Mouse (Mus musculus) C2C12 (cell line): ENCODE data around the gene Ift122. TPM values are rescaled to one million over a fixed set of nuclear protein-coding genes. Genes with fewer than 3 reads are reported as not detected.

Source experiments
- H3K27me3 ChIP-seq: one replicate; pipeline ENCODE4 v1.6.1; 2011; ENCODE audit not compliant: control insufficient read depth, insufficient read depth, insufficient read length
- H3K36me3 ChIP-seq: one replicate; pipeline ENCODE4 v1.6.1; 2011; ENCODE audit not compliant: control insufficient read depth, insufficient read depth
- H3K4me3 ChIP-seq: one replicate; pipeline ENCODE4 v1.5.1; 2011; ENCODE audit warnings: mild to moderate bottlenecking, control low read depth; ENCODE audit not compliant: poor library complexity, insufficient read depth, severe bottlenecking
- H3K79me2 ChIP-seq: one replicate; pipeline ENCODE4 v1.6.1; 2011; ENCODE audit not compliant: control insufficient read depth, insufficient read depth
- H3K79me3 ChIP-seq: one replicate; pipeline ENCODE4 v1.6.1; 2011; ENCODE audit warnings: low read depth, control low read depth
- H3ac ChIP-seq: one replicate; pipeline ENCODE3; 2011; ENCODE audit warnings: low read depth; ENCODE audit not compliant: control insufficient read depth, insufficient read length
- CEBPB ChIP-seq: IDR thresholded peaks from one replicate; pipeline ENCODE4 v1.6.1; 2011; ENCODE audit warnings: low read depth, mild to moderate bottlenecking, control low read depth, moderate library complexity
- CTCF ChIP-seq: IDR thresholded peaks from one replicate; pipeline ENCODE4 v1.5.1; 2011; ENCODE audit not compliant: control insufficient read depth, insufficient read depth, insufficient read length
- FOSL1 ChIP-seq: IDR thresholded peaks from one replicate; pipeline ENCODE4 v1.8.0; 2011; ENCODE audit warnings: mild to moderate bottlenecking, low read length; ENCODE audit not compliant: poor library complexity, insufficient read depth, severe bottlenecking
- MAX ChIP-seq: IDR thresholded peaks from one replicate; pipeline ENCODE4 v1.6.1; 2011; ENCODE audit warnings: mild to moderate bottlenecking, control low read depth
- MYOD1 ChIP-seq: IDR thresholded peaks from one replicate; pipeline ENCODE4 v1.6.1; 2011; ENCODE audit warnings: low read depth; ENCODE audit not compliant: control insufficient read depth, insufficient read length
- MYOG ChIP-seq: IDR thresholded peaks from one replicate; pipeline ENCODE4 v1.6.1; 2011; ENCODE audit not compliant: control insufficient read depth, insufficient read length; ENCODE audit errors: extremely low read depth
- USF1 ChIP-seq: IDR thresholded peaks from one replicate; pipeline ENCODE4 v1.6.1; 2011; ENCODE audit warnings: low read depth, mild to moderate bottlenecking, control low read depth, moderate library complexity
- polyA plus RNA-seq: library from polyadenylated mRNA; unstranded; fragments of >200 nt; fragmentation: generic; extraction: Trizol; gene quantifications from one replicate; pipeline ENCODE4 v1.2.1, GENCODE M21; 2012; ENCODE audit warnings: missing spikeins

The Ift122 gene
- polyA plus RNA-seq, 1 experiment: 13.4 TPM

DNA sequence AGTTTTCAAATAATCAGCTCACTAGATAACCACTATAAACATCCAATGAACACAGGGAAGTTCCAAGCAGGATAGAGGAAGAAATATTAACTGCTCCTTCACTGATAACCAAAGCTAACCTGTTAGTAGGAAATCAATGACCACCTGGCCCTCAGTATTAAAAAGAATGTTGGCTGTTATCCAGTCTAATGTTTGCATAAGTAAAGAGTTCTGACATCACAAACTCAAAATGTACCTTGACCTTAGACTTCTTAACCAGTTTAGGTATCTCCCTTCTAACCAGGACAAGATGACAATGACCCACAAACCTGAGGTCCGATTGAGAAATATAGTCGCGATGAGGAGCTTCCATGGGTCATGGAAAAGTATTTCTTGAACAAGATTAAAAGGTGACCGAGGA is 8.3 kb upstream of the Ift122 start:
- peaks cover 26% of the 10 kb centered on the region for H3K36me3 ChIP-seq
- H3K79me2 ChIP-seq: no peaks in the 10 kb centered on the region
- H3ac ChIP-seq: no peak overlapping the region
- H3K79me3 ChIP-seq: no peaks in the 10 kb centered on the region
- TF ChIP-seq MYOG (no peak), FOSL1 (no peak), CTCF (no peak), USF1 (no peak), CEBPB (no peak), MAX (no peak)
- no peaks in the 10 kb centered on the region for H3K27me3 ChIP-seq
- no peak overlapping the region for H3K4me3 ChIP-seq

DNA sequence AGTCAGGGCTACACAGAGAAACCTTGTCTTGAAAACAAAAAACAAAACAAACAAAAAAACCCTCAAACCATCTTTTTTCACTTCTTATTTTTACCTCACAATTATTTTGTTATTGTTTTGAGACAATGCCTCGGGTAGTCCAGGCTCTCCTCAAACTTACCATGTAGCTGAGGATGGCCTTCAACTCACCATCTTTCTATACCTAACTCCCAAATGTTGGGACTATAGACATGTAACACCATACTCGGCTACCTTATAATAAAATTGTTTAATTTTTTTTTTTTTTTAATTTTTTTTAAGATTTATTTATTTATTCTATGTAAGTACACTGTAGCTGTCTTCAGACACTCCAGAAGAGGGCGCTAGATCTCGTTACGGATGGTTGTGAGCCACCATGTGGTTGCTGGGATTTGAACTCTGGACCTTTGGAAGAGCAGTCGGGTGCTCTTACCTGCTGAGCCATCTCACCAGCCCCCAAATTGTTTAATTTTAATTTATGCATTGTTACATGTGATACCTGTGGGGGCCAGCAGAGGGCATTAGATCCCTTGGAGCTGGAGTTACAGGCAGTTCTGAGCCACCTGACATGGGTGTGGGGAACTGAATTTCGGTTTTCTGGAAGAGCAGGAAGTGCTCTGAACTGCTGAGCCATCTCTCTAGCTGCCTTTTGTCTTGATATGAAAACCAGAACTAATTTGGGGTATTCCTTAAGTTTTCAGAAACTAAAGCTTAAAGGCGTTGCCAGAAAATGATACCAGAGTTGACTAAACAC is 6.4 kb upstream of the Ift122 start:
- Histone ChIP-seq H3K79me2 (peaks cover 6% of the 10 kb centered on the region), H3ac (no peak overlapping the region), H3K4me3 (no peak overlapping the region), H3K36me3 (peaks cover 26% of the 10 kb centered on the region), H3K79me3 (no peaks in the 10 kb centered on the region), H3K27me3 (no peaks in the 10 kb centered on the region)
- TF ChIP-seq MAX (no peak), USF1 (no peak), MYOD1 (no peak), MYOG (no peak), FOSL1 (no peak), CEBPB (no peak), CTCF (no peak)

DNA sequence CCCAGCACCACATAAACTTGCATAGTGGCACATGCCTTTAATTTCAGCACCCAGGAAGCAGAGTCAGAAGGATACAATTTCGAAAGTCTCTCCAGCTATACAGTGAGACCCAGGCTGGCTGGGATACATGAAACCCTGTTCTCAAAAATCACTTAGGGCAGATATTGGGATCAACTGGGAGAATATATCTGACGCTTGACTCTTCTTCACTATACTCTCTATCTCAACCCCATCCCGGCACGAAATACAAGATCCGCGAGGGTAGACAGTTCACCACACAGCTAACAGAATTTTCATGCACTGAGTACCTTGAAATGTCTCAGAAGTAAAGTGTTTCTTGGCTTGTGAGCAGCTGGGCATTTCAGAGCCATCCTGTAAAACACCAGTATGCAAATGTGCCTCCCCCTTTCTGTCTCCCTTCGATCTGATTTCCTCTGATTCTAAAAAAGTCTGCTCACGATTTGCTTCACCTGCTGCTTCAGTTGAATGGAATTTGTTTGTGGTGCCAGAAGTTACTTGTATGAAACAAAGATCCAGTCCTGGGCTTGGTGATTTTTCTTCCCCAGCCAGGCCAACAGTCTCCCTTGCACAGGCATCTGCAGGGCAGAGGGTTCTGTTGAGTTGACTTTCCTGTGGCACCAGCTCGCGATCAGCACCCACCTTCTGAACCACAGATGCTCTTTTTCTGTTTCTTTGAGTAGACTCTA is 4.5 kb upstream of the Ift122 start:
- Histone ChIP-seq H3K36me3 (peaks cover 26% of the 10 kb centered on the region), H3K27me3 (no peaks in the 10 kb centered on the region), H3K79me2 (peaks cover 12% of the 10 kb centered on the region), H3ac (no peak overlapping the region), H3K4me3 (no peak overlapping the region), H3K79me3 (no peaks in the 10 kb centered on the region)
- no peak for TF ChIP-seq CEBPB
- TF ChIP-seq MAX: no peak
- TF ChIP-seq MYOG: no peak
- no peak for TF ChIP-seq MYOD1
- no peak for TF ChIP-seq USF1
- no peak for TF ChIP-seq CTCF
- no peak for TF ChIP-seq FOSL1

DNA sequence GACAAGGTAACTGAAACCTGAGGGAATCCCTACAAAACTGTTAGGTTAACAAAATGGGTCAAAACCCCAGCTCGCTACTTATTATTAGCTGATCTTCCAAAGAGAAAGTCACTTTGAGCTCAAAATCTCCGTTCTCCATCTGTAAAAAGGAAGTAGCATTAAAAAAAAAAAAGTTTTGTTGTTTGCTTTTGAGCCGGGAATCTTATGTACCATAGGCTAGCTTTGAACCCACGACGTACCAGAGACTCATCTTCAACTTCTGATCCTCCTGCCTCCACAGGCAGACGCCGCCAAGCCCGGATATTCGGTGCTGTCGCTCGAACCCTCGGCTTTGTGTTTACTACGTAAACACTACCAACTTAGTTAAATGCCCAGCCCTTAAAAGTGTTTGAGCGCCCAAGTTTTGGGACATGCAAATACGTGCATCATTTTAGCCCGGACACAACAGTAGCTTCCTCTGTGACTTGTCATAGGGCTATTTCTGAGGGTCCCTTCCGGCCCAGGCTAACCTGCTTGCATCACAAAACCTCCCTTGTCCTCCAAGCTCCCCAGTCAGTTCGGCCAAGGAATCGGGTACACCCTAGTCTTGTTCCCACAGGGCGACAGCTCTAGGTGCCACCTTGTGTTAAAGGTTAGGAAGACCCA is 702 bp upstream of the Ift122 start:
- Histone ChIP-seq H3K79me2 (peaks cover 12% of the 10 kb centered on the region), H3K79me3 (no peaks in the 10 kb centered on the region), H3ac (peak overlapping the region; percentile 61), H3K27me3 (no peaks in the 10 kb centered on the region), H3K4me3 (peak overlapping the region; percentile 49), H3K36me3 (peaks cover 10% of the 10 kb centered on the region)
- TF ChIP-seq CTCF (no peak), USF1 (no peak), FOSL1 (no peak), CEBPB (no peak), MYOD1 (no peak), MAX (no peak), MYOG (no peak)

DNA sequence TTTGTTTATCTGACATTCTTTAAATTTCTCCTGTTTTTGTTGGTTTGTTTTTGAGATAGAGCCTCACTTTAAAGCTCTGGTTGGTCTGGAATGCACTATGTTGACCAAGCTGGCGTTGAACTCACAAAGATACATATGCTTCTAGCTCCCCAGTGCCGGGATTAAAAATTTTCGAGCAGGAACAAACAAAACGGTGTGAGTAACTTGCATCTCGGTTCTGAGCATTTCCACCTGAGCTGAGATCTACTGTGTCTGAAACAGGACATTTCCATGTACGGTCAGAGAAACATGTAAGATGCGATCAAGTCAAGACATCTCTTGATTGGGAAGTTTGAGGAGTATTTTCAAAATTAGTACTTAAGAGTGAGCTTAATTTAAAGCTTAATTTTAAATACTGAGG is 715 bp downstream of the Ift122 start:
- Histone ChIP-seq H3K79me3 (no peaks in the 10 kb centered on the region), H3K4me3 (peak overlapping the region; percentile 63), H3K79me2 (peaks cover 12% of the 10 kb centered on the region), H3K36me3 (peaks cover 3% of the 10 kb centered on the region), H3K27me3 (no peaks in the 10 kb centered on the region), H3ac (no peak overlapping the region)
- TF ChIP-seq MAX: no peak
- TF ChIP-seq USF1: no peak
- no peak for TF ChIP-seq MYOD1
- TF ChIP-seq FOSL1: no peak
- no peak for TF ChIP-seq MYOG
- TF ChIP-seq CTCF: no peak
- TF ChIP-seq CEBPB: no peak
